Mouse (Mus musculus): ENCODE measurements at regions not wholly inside any gene's neighbourhood (a gene's known extent, or its start where the extent isn't known, plus 50 kb on each side); places are given as distances from the start of the nearest gene placed in this dataset.
A peak's percentile ranks its signal among the peaks of the same experiment; 100 is the strongest.

GRCm38 (mm10) chr1:190027536-190027935, 105.4 kb upstream of the Smyd2 start:
- H3K4me1 ChIP-seq (ENCODE audit: control insufficient read depth, insufficient read depth, low read length) = 0 out of 2 replicates have a peak, but pooled peaks cover 5% of the 10 kb centered on the region
- no peak overlapping the region for H3K4me3 ChIP-seq (ENCODE audit: low read depth, low read length)
- H3K27me3 ChIP-seq (ENCODE audit: control insufficient read depth, insufficient read depth, low read length) = no peaks in the 10 kb centered on the region
- WGBS = 28% methylated on average over 8 of the region's 8 CpGs
- no peak for ATAC-seq (ENCODE audit: insufficient number of reproducible peaks, low FRiP score, low TSS enrichment, low read depth)
- H3K9me3 ChIP-seq (ENCODE audit: control insufficient read depth, low read length) = no peaks in the 10 kb centered on the region
- no peaks in the 10 kb centered on the region for H3K36me3 ChIP-seq (ENCODE audit: control insufficient read depth, insufficient read depth, low read length)
- H3K4me2 ChIP-seq (ENCODE audit: low read depth, severe bottlenecking) = peak overlapping the region; percentile 10; the same call in 1 of the 2 replicates
- no peak for DNase-seq (ENCODE audit: low spot score)
- no peak overlapping the region for H3K9ac ChIP-seq (ENCODE audit: low read length)
- H3K27ac ChIP-seq (replicated peaks; ENCODE audit: low read depth, low read length) = no peak overlapping the region

- Histone ChIP-seq H3K27me3 (ENCODE audit: control insufficient read depth, insufficient read depth, low read length) (no peaks in the 10 kb centered on the region), H3K4me3 (ENCODE audit: low read depth, low read length) (no peak overlapping the region), H3K36me3 (ENCODE audit: control insufficient read depth, insufficient read depth, low read length) (no peaks in the 10 kb centered on the region), H3K9ac (ENCODE audit: low read length) (no peak overlapping the region), H3K9me3 (ENCODE audit: control insufficient read depth, low read length) (no peaks in the 10 kb centered on the region), H3K4me2 (ENCODE audit: low read depth, severe bottlenecking) (no peak overlapping the region), H3K4me1 (ENCODE audit: control insufficient read depth, insufficient read depth, low read length) (peaks cover 3% of the 10 kb centered on the region; the same call in 1 of the 2 replicates), H3K27ac (replicated peaks; ENCODE audit: low read depth, low read length) (no peak overlapping the region)
- 74% methylated on average over 6 of the region's 6 CpGs for WGBS
- ATAC-seq (ENCODE audit: insufficient number of reproducible peaks, low FRiP score, low TSS enrichment, low read depth) = no peak
- DNase-seq (ENCODE audit: low spot score) = no peak
These were observed 87.3 kb upstream of the Smyd2 start for GRCm38 (mm10) chr1:190009466-190009865.

GRCm38 (mm10) chr1:190007271-190007670, 85.1 kb upstream of the Smyd2 start:
- H3K9me3 ChIP-seq (ENCODE audit: control insufficient read depth, low read length) = no peaks in the 10 kb centered on the region
- H3K27ac ChIP-seq (replicated peaks; ENCODE audit: low read depth, low read length) = no peak overlapping the region
- H3K36me3 ChIP-seq (ENCODE audit: control insufficient read depth, insufficient read depth, low read length) = no peaks in the 10 kb centered on the region
- no peaks in the 10 kb centered on the region for H3K27me3 ChIP-seq (ENCODE audit: control insufficient read depth, insufficient read depth, low read length)
- no peak for DNase-seq (ENCODE audit: low spot score)
- 0 out of 2 replicates have a peak overlapping the region, but pooled peaks have one; percentile 10 for H3K4me2 ChIP-seq (ENCODE audit: low read depth, severe bottlenecking)
- peaks cover 3% of the 10 kb centered on the region; the same call in 1 of the 2 replicates for H3K4me1 ChIP-seq (ENCODE audit: control insufficient read depth, insufficient read depth, low read length)
- no peak for ATAC-seq (ENCODE audit: insufficient number of reproducible peaks, low FRiP score, low TSS enrichment, low read depth)
- H3K4me3 ChIP-seq (ENCODE audit: low read depth, low read length) = no peak overlapping the region
- no peak overlapping the region for H3K9ac ChIP-seq (ENCODE audit: low read length)
- WGBS = 43% methylated on average over 7 of the region's 7 CpGs

- ATAC-seq (ENCODE audit: insufficient number of reproducible peaks, low FRiP score, low TSS enrichment, low read depth) (no peak), DNase-seq (ENCODE audit: low spot score) (no peak)
- no peaks in the 10 kb centered on the region for H3K9me3 ChIP-seq (ENCODE audit: control insufficient read depth, low read length)
- no peak overlapping the region for H3K9ac ChIP-seq (ENCODE audit: low read length)
- 72% methylated on average over 4 of the region's 4 CpGs for WGBS
- H3K36me3 ChIP-seq (ENCODE audit: control insufficient read depth, insufficient read depth, low read length) = no peaks in the 10 kb centered on the region
- H3K4me1 ChIP-seq (ENCODE audit: control insufficient read depth, insufficient read depth, low read length) = no peaks in the 10 kb centered on the region
- H3K4me2 ChIP-seq (ENCODE audit: low read depth, severe bottlenecking) = no peak overlapping the region
- no peaks in the 10 kb centered on the region for H3K27me3 ChIP-seq (ENCODE audit: control insufficient read depth, insufficient read depth, low read length)
- no peak overlapping the region for H3K4me3 ChIP-seq (ENCODE audit: low read depth, low read length)
- no peak overlapping the region for H3K27ac ChIP-seq (replicated peaks; ENCODE audit: low read depth, low read length)
These were observed 78.9 kb upstream of the Smyd2 start for GRCm38 (mm10) chr1:190001084-190001483.

- Histone ChIP-seq H3K9me3 (ENCODE audit: control insufficient read depth, low read length) (no peaks in the 10 kb centered on the region), H3K9ac (ENCODE audit: low read length) (no peak overlapping the region), H3K4me2 (ENCODE audit: low read depth, severe bottlenecking) (no peak overlapping the region), H3K4me1 (ENCODE audit: control insufficient read depth, insufficient read depth, low read length) (peaks cover 6% of the 10 kb centered on the region), H3K36me3 (ENCODE audit: control insufficient read depth, insufficient read depth, low read length) (no peaks in the 10 kb centered on the region), H3K27ac (replicated peaks; ENCODE audit: low read depth, low read length) (no peak overlapping the region), H3K4me3 (ENCODE audit: low read depth, low read length) (no peak overlapping the region), H3K27me3 (ENCODE audit: control insufficient read depth, insufficient read depth, low read length) (no peaks in the 10 kb centered on the region)
- DNase-seq (ENCODE audit: low spot score) (no peak), ATAC-seq (ENCODE audit: insufficient number of reproducible peaks, low FRiP score, low TSS enrichment, low read depth) (no peak)
- 39% methylated on average over 5 of the region's 5 CpGs for WGBS
These were observed 71.5 kb upstream of the Smyd2 start for GRCm38 (mm10) chr1:189993706-189994105.

- no peak overlapping the region for H3K4me2 ChIP-seq (ENCODE audit: low read depth, severe bottlenecking)
- no peak overlapping the region for H3K4me3 ChIP-seq (ENCODE audit: low read depth, low read length)
- no peak overlapping the region for H3K9ac ChIP-seq (ENCODE audit: low read length)
- H3K4me1 ChIP-seq (ENCODE audit: control insufficient read depth, insufficient read depth, low read length) = peaks cover 6% of the 10 kb centered on the region
- DNase-seq (ENCODE audit: low spot score) (no peak), ATAC-seq (ENCODE audit: insufficient number of reproducible peaks, low FRiP score, low TSS enrichment, low read depth) (no peak)
- no peak overlapping the region for H3K27ac ChIP-seq (replicated peaks; ENCODE audit: low read depth, low read length)
- H3K27me3 ChIP-seq (ENCODE audit: control insufficient read depth, insufficient read depth, low read length) = no peaks in the 10 kb centered on the region
- WGBS = 86% methylated on average over 3 of the region's 3 CpGs
- H3K9me3 ChIP-seq (ENCODE audit: control insufficient read depth, low read length) = no peaks in the 10 kb centered on the region
- H3K36me3 ChIP-seq (ENCODE audit: control insufficient read depth, insufficient read depth, low read length) = no peaks in the 10 kb centered on the region
These were observed 71.1 kb upstream of the Smyd2 start for GRCm38 (mm10) chr1:189993221-189993620.

- 70% methylated on average over 3 of the region's 3 CpGs for WGBS
- Histone ChIP-seq H3K4me1 (ENCODE audit: control insufficient read depth, insufficient read depth, low read length) (peaks cover 6% of the 10 kb centered on the region), H3K27ac (replicated peaks; ENCODE audit: low read depth, low read length) (no peak overlapping the region), H3K9me3 (ENCODE audit: control insufficient read depth, low read length) (no peaks in the 10 kb centered on the region), H3K9ac (ENCODE audit: low read length) (no peak overlapping the region), H3K27me3 (ENCODE audit: control insufficient read depth, insufficient read depth, low read length) (no peaks in the 10 kb centered on the region), H3K36me3 (ENCODE audit: control insufficient read depth, insufficient read depth, low read length) (no peaks in the 10 kb centered on the region), H3K4me2 (ENCODE audit: low read depth, severe bottlenecking) (no peak overlapping the region), H3K4me3 (ENCODE audit: low read depth, low read length) (no peak overlapping the region)
- ATAC-seq (ENCODE audit: insufficient number of reproducible peaks, low FRiP score, low TSS enrichment, low read depth) = no peak
- DNase-seq (ENCODE audit: low spot score) = no peak
These were observed 68.9 kb upstream of the Smyd2 start for GRCm38 (mm10) chr1:189991089-189991488.

GRCm38 (mm10) chr1:189990046-189990622, 68.0 kb upstream of the Smyd2 start:
- no peaks in the 10 kb centered on the region for H3K36me3 ChIP-seq (ENCODE audit: control insufficient read depth, insufficient read depth, low read length)
- peak; percentile 57 for DNase-seq (ENCODE audit: low spot score)
- peaks cover 6% of the 10 kb centered on the region for H3K4me1 ChIP-seq (ENCODE audit: control insufficient read depth, insufficient read depth, low read length)
- H3K4me2 ChIP-seq (ENCODE audit: low read depth, severe bottlenecking) = no peak overlapping the region
- WGBS = 4% methylated on average over 11 of the region's 11 CpGs
- H3K9ac ChIP-seq (ENCODE audit: low read length) = no peak overlapping the region
- H3K27ac ChIP-seq (replicated peaks; ENCODE audit: low read depth, low read length) = no peak overlapping the region
- no peaks in the 10 kb centered on the region for H3K9me3 ChIP-seq (ENCODE audit: control insufficient read depth, low read length)
- ATAC-seq (ENCODE audit: insufficient number of reproducible peaks, low FRiP score, low TSS enrichment, low read depth) = no peak
- H3K4me3 ChIP-seq (ENCODE audit: low read depth, low read length) = no peak overlapping the region
- H3K27me3 ChIP-seq (ENCODE audit: control insufficient read depth, insufficient read depth, low read length) = no peaks in the 10 kb centered on the region

GRCm38 (mm10) chr1:189989376-189989775, 67.2 kb upstream of the Smyd2 start:
- Histone ChIP-seq H3K4me2 (ENCODE audit: low read depth, severe bottlenecking) (peak overlapping the region; percentile 37), H3K9ac (ENCODE audit: low read length) (no peak overlapping the region), H3K27ac (replicated peaks; ENCODE audit: low read depth, low read length) (no peak overlapping the region), H3K27me3 (ENCODE audit: control insufficient read depth, insufficient read depth, low read length) (no peaks in the 10 kb centered on the region), H3K4me3 (ENCODE audit: low read depth, low read length) (no peak overlapping the region), H3K9me3 (ENCODE audit: control insufficient read depth, low read length) (no peaks in the 10 kb centered on the region), H3K36me3 (ENCODE audit: control insufficient read depth, insufficient read depth, low read length) (no peaks in the 10 kb centered on the region), H3K4me1 (ENCODE audit: control insufficient read depth, insufficient read depth, low read length) (peaks cover 6% of the 10 kb centered on the region)
- DNase-seq (ENCODE audit: low spot score) (peak; percentile 48), ATAC-seq (ENCODE audit: insufficient number of reproducible peaks, low FRiP score, low TSS enrichment, low read depth) (no peak)
- WGBS = 9% methylated on average over 14 of the region's 14 CpGs

All from limb, embryonic 11.5 days (tissue).